Mouse (Mus musculus) central nervous system, embryonic 14 days (tissue): ENCODE measurements around the gene Cct7. TPM values are rescaled to one million over a fixed set of nuclear protein-coding genes. Genes with fewer than 3 reads are reported as not detected.

Source experiments
- polyA plus RNA-seq: library from polyadenylated mRNA; depleted of rRNA; stranded (reverse); fragments of >200 nt; gene quantifications from 2 replicates; pipeline ENCODE4 v1.2.3, GENCODE M21; 2012; rRNA removed

Cct7 gene
- polyA plus RNA-seq: 322 and 341 TPM in 2 replicates

DNA sequence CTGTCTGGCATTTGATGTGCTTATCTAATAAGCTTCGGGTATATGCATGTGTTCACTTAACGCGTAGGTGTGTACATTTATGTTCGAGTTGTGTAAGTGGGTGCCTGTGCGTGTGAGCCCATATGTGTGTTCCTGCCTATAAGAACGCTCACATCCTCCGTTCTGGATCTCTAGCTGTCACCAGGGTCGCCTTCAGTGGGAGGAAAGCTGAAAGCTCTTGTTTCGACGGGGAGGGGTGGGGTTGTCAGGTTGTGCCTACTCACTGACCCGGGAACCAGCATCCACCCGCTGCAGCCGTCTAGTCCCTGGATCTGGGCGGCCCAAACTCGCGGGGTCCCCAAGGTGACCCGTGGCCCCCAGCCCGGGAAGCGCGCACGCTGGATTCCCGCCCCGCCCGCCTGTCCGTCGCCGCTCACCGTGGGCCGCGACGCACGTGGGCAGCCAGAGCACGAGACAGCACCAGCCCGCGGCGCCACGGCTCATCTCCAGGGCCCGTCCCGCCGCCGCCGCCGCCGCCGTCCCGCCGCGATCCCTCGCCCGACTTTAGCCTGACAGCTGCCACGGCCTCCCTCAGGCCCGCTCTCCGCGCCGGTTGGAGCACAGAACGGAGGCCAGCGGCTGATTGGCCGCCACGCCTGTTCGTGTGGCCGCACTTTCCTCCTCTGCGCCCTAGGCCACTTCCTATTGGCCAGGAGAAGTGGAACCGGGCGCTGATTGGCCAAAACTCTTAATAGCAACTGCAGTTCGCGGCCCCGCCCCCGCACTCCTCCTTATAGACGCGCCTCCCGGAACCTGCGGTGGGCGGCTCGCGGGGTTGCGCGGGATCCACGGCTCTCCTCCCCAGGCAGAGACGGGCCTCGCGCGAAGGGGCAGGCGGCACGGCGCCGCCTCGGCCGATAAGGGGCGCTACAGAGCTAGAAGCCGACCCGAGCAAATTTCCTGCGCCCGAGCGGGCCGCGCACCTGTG, at the start of gene Cct7:
Gene Cct7 (plus strand): TSS at position 818 of the 967 bp plus-strand sequence.

GRCm38 (mm10) chr6:85423836-85424379, 27.4 kb upstream of the Cct7 start, which contains the start of gene Noto:
Gene Noto, plus strand, starts transcription at chr6:85423886.

GRCm38 (mm10) chr6:85431842-85432431, 19.4 kb upstream of the Cct7 start, which contains the start of gene Smyd5:
Gene Smyd5, plus strand, starts transcription at chr6:85431989.

DNA sequence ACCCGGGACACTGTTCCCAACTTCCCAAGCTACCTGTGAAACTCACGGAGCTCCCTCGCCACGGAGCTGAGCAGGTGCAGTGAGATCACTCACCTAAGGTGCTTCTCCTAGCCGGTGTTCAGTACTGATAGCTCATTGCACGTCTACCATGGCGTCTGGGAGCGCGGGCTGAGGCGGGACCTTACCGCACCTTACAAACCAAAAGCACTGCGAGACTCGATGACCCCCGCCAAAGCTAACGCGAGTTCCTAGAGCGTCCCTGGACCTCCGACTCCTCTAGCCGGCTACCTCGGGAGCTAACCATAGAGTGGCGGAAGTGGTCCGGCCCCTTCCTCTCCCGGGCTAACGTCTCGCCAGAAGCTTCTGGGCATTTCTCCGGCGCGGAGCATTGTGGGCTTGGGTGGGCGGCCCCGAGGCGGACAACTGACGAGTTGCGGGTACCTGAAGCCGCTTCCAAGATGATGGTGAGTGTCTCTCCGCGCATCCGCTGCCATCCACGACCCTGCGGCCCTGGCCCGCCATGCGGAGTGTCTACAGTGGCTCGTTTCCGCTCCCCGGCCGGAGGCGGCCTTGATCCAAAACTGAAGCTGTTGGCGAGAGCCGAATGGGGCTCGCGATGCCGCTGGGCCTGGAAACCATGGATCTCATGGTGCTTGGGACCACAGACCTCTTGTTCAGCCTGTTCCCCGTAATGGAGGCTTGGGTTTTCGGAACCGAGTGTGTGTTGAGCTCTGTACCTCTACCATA, 523 bp downstream of the Cct7 start, which contains the start of gene Pradc1:
Gene Pradc1 (minus strand): TSS at position 307 of the 747 bp plus-strand sequence.

DNA sequence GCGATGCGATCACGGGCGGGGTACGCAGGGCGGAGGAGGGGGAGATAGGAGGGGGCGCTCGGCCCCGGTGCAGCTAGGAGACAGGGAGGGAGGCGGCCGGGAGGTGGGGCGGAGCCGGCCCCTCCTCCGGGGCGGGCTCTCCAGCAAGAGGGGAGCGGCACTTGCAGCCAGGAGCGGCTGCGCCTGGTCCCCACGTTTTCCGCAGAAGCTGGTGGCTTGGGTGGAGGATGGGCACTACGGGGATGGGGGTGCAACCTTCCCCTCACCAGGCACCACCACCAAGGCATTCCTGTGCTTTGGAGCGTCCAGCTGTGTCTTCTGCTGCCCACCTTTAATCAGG, 51.6 kb downstream of the Cct7 start, which contains the start of gene Fbxo41:
Gene Fbxo41 (minus strand): TSS at position 84 of the 340 bp plus-strand sequence.

DNA sequence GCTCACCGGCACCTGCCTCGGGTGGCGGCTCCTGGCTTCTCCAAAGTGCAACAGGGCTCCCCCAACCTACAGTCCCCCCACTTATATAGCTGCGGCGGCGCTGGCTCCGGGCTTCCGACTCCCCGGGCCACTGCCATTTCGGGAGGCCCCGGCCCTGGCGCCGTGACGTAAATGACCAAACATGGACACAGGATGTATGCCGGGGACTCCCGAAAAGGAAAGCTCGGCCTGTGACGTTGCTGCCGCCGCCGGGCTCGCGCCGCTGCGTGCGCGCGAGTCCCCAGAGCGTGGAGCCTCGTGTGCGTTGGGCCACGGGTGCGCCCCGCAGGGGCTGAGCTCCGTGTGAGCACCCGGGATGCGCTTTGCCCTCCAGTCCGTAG, 62.2 kb downstream of the Cct7 start, which contains the start of gene Egr4:
Gene Egr4 (minus strand): TSS at position 59 of the 380 bp plus-strand sequence.

Other genes starting within 250 kb of the Cct7 start
- 12.8 and 14.4 TPM in 2 replicates for gene Sfxn5, start 118.1 kb upstream of the Cct7 start, polyA plus RNA-seq
- 14.3 and 16.0 TPM in 2 replicates for gene Rab11fip5, start 76.9 kb upstream of the Cct7 start, polyA plus RNA-seq
- not detected in 2 replicates for gene Noto, start 27.6 kb upstream of the Cct7 start, polyA plus RNA-seq
- gene Smyd5, start 19.5 kb upstream of the Cct7 start, polyA plus RNA-seq: 61.0 and 74.5 TPM in 2 replicates
- gene Pradc1, start 456 bp downstream of the Cct7 start, polyA plus RNA-seq: 18.1 and 18.9 TPM in 2 replicates
- gene Fbxo41, start 51.5 kb downstream of the Cct7 start, polyA plus RNA-seq: 14.3 and 15.0 TPM in 2 replicates
- gene Egr4, start 62.1 kb downstream of the Cct7 start, polyA plus RNA-seq: 0.06 and 0.10 TPM in 2 replicates
- 6.1 and 6.5 TPM in 2 replicates for gene Alms1, start 136.0 kb downstream of the Cct7 start, polyA plus RNA-seq